Mouse (Mus musculus): ENCODE results near the gene Trir.

- TF ChIP-seq POLR2A (IDR thresholded peaks at IDR 0.05; ENCODE audit: extremely low read depth, insufficient read depth, low read length) (peak; percentile 20; the same call in 1 of the 2 replicates), CTCF (IDR thresholded peaks at IDR 0.05; ENCODE audit: low read depth, low read length) (no peak)
Measured at GRCm38 (mm10) chr8:84985684-84986378, 40.8 kb upstream of the Trir start.
